Mouse (Mus musculus) adrenal gland, adult (tissue): ENCODE results near the gene Nfib.

Experiments
- DNase-seq, 2 experiments: peaks; one replicate each; pipeline ENCODE4 v3.0.0; 2022 to 2023; ENCODE audit warnings: low spot score in 1 of 2; ENCODE audit not compliant: inconsistent age in 2 of 2

Nfib gene

DNA sequence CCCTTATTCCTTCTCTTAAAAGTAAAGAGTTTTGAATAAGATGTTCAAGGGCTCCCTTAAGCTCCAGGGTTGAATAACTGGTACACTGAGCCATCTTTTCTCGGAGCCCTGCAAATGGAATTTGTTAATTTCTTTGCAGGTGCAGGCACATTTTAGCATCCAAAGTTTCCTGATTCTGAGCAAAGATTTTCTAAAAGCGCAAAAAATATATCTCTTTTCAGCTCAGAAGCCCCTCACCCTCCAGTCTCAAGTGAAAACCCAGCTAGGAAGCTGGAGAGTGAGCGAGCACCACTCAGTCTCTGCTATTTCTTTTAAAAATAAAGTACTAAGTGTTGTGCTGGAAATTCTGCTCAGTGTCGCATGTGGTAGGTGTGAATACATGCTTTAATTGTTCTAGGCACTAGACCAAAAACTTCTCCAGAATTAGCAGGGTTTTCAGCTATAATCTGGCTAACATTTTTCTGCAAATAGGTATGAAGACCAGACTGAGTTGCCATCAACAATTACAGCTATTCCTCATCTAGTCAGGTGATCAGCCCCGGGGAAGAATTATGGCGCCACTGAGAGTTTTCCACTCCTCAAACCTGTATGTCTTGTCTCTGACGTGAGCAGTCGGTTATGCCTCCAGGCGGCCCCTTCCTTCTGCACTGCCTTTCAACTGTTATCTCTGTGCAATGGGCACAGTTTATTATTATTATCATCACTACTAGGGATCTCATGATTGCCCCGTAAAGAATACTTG, 162.7 kb downstream of the Nfib start:
- DNase-seq, result no peak

DNA sequence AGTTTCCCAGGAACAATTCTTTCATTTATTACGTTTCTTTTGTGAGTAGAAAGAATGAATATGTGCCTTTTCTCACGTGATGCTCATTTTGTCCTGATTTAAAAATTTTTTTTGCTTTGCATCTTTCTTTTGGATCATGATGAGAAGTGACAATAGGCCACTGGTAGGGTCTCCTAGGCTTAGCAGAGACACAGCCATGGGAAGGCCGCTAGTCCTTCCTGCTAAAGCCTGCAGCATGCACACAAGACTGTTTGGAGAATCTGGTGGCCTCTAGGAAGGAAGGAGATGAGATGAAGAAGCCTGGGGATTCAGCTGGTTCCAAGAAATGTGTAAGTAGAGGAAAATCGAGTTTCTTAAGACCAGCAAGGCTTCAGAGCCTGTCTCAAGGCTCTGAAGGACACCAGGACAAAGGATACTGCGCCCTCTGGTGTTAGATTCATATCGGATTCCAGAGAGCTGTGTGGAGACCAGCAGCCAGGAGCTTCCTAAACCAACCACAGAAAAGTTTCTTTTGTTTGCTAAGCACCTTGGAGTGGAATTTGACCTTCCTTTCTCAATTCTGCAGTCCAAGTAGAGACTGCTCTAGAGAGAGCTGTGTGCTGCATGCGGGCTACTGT, 163.5 kb downstream of the Nfib start:
- DNase-seq, result peak; percentile 73 to 94

DNA sequence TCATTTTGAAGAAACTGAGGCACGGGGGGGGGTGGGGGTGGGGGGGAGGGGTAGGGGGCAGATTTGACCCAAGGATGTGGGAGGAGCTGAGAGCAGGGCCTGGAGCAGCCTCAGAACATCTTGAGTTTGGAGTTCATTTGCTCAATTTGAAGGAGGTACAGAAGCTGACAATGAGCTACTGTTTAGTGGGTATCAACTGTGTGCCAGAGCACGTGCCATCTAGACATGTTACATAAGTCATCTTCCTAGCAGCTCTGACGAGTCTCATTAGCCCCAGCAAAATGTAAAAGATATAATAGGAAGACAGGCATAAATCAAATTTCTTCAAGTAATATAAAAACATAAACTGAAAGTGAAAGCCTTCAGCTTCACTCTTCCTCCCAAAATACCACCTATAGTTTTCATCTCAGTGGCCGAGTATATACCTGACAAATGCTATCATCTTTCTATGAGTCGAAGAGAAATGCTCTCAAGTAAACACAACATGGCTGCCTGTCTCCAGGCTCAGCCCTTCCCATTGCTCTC, 165.0 kb downstream of the Nfib start:
- peak in 1 of 2 experiments; percentile 33 for DNase-seq

DNA sequence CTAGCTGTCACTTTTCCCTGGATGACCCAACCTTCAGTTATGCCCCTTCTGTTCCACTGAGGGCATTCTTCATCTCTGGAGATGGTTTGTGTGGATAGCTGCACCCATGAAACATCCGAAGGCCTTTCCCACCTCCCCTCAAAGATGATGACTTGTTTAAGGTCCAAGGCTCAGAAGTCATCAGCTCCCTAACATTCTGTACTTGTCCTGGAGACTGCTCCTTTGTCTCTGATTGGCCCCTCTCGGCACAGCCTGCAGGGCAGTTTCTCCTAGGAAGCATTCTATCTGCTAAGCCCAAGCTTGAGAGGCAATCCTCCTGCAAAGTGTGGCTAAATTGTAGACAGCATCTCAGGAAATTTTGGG, 165.5 kb downstream of the Nfib start:
- peak in 1 of 2 experiments; percentile 49 for DNase-seq

DNA sequence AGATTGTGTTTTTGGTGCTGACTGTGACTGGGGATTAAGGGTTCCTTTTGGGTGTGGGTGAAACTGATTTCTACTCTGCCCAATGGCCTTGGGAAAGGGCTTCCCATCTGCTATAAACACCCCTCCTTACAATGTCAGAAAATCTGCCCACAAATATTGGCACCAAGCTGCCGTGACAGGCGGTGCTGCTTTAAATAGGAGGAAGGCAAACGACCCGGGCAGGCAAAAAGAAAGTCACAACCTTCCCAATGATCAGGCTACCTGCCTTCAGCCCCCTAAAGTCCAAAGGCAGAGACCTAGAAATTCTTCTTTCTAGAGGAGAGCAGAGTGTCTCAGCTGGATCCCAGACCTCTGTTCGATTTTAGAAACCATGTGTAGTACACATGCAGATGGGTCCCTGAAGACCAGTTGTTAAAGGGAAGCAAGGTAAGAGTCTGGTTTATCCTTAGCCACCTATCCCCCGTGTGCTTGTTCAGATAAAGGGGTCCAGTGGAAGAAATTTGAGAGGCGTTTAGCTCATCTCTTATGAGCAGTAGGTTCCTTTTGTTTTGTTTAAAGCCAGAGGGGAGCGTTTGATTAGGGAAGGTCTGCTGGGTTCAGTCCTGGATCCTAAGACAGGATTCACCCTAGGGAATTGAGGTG, 166.0 kb downstream of the Nfib start:
- DNase-seq, result peak in 1 of 2 experiments; percentile 64

DNA sequence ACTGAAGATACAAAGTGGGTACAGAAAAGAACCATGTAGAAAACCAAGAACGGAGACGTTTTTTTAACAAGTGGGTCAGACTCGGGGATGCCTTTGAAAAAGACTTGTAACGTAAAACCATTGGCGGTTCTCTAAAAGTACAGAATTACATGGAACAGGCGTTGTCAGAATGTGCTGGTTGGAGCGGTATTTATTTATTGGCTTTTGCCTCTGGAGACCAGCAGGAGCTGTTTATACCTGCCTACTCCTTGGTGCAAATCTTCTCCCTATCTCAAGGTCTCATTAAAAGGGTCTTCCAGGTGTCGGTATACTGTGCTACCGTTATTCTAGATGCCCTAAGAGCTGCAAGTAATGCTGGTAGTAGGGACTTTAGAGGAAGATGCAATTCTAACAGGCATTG, 166.7 kb downstream of the Nfib start:
- peak in 1 of 2 experiments; percentile 62 for DNase-seq

DNA sequence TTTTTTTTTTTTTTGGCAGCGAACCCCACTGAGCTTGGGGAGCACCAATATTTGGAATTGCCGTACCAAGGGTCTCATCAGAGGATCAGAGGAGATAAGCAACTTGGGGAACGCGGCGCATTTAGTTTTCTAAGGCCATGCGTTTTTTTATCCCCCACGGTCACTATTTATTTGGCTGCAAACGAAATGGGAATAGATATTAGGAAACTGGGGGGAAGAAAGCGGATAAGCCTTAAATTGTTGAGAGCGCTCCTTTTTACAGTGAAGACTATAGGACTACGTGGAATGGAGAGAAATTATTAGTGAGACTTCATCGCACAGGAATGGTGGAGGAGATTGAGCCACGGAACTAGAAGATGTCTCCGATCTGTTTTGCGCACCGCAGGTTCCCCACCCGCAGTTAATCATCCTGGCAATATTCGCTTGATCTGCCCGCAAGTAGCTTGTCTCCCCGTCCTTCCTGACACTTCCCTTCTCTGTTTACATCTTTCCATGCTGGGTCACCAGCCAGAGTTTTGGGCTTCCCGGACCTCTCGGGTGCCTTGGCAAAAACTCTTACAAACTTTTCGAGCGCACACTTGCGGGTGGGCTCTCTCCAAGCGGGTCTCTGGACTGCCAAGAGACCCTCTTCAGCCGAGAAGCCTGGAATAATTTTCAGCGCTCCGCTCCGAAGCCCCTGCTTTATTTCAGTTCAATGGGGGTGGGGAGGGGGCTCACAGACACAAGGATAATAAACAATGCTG, 167.3 kb downstream of the Nfib start:
- DNase-seq, result peak in 1 of 2 experiments; percentile 71

DNA sequence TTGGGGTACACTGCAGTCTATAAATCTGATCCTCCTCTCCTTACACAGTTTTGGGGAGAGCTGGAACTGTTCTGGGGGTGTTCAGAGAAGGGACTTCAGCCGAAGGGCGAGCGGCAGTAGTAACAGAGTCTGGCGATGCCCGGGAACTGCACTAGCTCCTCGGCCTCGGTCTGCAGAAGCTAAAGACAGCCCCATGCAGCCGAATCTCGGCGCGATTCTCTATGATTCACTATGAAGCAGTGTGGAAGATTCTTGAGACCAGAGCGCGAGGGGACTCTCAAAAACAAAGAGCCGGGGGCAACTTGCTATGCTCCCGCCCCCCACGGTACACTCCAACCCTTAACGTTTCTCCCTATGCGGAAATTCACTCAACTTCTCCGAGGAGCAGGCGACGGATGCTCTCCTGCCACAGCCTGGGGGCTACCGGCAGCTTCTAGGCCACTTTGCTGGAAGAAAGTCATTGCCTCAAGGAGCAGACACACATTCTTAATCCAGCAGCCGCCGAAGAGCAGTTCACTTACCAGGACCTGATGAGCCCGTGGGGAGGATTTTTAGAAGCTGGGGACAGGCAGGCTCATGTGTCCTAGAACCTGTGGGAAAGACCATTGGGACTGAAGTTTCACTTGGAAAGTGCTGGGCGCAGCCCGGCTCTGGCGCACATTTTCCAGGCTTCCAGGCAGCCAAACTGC, 168.1 kb downstream of the Nfib start:
- peak; percentile 42 to 84 for DNase-seq

DNA sequence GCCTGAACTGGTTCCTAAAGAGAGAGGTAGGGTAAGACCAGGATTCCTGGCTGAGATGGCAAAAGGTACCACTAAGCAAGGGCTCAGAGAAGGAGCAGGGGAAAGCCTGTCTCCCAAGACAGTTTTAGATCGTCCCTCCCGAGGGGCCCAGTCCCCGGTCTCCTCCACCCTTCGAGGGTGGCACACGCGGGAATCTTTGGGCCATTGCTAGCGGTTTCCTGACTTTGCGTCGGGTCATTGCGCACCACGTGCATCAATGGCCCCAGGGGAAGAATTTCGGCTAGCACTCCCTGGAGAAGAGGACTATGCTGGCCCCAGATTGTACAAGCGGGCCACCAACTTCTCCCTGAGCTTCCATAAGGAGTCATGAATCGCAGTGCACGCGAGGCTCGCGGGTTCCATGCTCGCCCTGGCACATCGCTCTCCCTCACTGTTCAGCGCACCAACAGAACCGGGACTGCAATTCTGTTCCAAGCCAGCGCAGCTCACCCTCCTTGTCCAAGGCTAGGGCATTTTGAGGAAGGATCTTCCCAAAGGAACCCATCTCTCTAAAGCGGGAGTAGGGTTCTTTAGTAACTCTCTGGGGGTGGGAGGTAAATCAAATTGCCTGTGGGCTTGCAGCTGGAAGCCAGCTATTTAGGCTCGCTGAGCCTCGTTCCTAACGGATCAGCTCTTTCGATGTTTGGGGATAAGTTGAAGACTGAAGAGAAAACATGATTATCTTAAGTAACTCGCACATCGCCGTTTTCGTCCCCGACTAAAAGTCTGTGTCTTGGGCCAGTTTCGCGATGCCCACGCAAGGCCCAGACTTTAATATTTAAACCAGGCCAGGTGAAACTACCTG, 168.9 kb downstream of the Nfib start:
- DNase-seq, result peak in 1 of 2 experiments; percentile 71

DNA sequence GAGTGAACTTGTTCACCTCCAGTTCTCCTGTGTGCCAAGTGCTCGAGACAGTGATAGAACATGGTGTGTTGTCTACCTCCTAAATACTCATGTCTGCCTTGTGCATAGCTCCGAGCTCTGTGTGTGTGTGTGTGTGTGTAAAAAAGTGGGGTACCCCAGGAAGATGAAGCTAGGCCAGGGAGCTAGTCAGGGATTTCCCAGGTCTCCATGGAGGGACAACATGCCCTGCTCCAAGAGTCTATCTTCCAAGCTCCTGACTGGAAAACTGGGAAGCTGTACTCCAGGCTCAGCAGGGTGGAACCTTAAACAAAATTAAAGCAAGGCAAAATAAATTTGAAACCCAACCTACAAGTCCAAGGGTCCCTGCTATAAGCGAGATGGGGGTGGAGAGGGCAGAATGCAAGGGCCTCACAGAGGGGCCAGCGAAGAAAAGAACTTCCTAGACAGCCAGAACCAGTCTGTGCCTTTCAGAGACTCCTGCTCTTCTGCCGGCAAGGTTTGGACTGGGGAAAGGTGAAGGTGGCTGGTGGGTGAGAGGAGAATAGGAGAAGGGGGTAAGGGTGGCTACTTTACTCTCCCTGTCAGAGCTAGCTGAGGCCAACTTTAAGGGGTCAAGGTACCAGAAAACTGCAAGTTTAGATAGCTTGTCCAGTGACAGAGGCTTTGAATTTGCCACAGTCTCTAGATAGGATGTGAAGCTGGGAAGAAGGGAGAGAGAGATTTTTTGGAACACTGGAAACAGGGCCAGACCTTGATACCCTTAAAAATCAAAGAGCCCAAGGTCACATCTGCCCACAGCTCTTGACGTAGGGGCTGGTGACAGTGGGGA, 169.7 kb downstream of the Nfib start:
- DNase-seq, result peak in 1 of 2 experiments; percentile 66

DNA sequence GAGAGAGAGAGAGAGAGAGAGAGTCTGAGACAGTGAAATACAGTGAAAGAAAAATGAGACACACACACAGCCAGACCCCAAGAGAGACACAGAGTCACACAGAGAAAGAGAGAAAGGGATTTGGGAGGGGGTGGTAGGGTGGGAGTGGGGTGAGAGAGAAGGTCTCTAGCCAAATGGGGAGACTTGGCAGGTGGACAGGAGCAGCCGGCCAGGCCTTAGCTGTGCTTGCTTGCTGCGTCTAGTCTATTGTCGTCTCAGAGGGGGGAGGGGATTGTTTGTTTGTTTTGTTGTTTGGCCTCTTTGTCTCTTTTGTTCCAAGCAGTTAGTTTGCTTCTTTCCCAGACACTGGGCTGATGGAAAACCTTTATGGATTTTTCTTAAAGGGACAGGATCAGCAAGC, 172.3 kb downstream of the Nfib start:
- DNase-seq, result peak in 1 of 2 experiments; percentile 37

DNA sequence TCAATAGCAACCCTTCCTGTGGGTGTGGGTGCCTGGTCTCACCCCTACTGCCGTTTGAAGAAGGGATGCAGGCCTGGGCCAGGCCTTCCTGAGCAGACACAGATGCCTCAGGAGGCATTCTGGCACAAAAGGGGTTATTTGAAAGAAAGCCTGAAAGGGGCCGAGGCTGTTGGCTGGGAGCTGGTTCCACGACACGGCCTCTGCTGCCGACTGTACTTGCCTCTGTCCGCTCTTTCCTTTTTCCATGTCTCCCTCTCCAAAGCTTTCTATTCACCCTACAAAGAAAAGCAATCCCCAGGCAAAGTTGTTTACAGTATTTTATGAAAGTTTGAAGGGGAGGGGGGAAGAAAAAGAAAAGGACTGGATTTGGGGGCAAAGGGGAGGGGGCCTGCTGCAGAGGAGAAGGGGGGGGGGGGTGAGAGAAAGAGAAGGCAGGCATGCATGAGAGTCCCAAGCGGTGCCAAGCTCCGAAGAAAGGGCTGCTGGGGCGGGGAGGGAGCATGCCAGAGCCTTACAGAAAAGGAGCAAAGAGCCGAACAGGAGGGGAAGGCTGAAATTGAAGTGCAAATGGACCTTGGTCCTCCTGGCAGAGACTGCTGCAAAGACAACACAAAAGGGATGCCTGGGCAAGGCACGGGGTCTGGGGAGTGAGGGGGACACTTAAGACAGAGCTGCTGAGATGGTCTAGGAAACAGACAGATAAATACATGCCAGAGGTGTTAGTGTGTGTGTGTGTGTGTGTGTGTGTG, 172.9 kb downstream of the Nfib start:
- DNase-seq, result peak in 1 of 2 experiments; percentile 45

DNA sequence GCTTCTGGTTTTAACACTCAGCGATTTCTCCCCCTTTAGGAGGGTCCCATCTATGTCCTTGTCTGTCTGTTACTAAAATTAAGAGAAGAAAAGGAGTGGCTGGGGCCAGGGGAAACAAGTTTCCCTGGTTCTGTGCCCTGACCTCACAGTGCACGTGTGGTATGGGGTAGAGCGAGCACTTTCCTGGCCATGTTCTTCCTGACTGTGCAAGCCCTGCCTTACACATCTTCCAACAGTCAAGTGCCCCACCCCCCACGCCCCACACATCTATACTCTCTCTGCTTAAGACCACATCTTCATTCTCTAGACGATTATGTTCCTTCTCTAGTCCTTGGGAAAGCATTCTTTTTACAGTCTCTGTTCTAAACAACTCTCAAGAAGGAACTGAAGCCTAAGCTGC, 173.6 kb downstream of the Nfib start:
- no peak for DNase-seq

DNA sequence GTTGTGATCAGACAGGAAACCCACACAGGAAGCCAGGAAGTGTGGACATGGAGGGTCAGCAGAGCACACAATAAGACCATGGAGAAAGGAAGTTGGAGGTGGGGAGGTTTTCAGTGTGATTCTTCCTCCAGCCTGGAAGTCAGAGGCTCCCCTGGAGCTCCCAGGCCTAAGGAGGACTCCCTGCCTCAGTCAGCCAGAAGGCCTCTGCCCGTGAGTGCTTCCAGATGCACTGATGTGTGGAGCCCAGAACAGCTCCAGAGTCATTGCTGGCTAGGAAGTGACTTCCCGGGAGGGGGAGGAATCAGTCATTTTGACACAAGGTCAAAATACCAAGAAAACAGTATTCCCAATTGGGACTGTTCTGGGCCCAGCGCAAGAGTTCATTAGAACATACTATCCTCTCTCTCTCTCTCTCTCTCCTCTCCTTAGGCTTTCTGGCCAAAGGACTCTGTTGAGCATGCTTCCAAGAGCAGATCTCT, 174.6 kb downstream of the Nfib start:
- peak; percentile 28 to 80 for DNase-seq

DNA sequence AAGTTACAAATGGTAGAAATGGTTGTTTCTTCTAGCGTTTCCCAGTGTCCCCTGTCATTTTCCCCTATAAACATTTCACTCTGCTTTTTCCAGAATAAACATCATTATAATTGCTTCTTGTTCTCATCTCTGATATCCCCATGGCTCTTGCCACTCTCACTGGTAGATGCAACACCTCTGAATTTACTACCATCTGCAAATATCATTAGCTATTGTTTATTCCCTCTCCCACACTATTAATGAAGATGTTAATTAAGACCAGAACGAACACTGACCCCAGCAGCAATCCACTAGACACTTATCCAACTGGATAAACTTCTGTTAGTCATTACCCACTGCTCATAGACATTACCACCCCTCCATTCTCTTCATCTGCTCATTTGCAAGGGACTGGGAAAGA, 176.6 kb downstream of the Nfib start:
- no peak for DNase-seq

DNA sequence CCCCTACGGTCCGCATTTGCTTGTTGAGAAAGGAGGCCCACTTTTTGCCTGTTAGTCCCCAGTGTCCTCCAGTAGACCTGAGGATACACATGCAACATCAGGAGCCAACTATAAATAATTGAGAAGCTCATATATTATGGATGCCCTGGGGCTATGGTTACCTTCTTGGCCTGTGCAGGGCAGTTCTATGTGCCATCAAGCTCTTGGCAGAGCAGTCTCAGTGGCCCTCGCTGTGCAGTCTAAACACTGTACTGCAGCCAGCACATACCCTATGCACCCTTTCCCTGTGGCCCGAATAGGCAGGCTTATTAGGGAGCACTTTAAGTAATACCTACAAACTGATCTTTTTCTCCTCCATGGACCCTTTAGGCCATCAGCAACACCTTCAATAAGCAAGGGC, 185.6 kb downstream of the Nfib start:
- DNase-seq, result no peak

DNA sequence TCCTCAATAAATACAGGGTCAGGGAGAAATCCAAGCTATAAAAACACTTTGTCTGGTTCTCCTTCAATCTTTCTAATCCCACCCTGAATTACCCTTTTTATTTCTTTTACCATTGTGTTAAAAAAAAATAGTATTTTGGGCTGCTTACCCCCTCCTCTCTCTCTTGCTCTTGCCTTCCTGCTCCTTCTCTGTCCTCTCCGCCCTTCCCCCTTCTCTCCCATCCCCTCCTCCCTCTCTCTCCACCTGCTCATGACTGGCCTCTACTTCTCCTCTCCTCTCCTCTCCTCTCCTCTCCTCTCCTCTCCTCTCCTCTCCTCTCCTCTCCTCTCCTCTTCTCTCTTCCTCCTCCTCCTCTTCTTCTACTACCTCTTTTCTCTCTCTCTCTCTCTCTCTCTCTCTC, 187.4 kb downstream of the Nfib start:
- no peak for DNase-seq

DNA sequence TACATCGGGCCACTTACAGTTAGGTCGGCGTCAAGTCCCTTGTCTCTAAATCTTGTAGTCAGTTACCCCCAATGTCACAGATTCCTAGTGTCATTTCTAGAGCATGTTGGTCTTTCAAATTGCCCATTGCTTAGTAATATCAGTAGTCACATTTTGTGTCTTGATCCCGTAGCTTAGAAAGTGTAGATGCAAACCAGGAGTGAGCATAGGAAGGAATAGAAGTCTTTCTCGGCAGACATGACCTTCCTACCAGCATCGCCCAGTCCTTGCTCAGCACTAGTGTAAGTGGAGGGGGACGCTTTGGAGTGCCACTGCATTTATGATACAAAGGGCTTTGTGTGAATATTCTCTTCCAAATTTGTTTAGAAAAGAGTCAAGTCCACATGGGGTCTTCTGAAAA, 188.2 kb downstream of the Nfib start:
- DNase-seq, result no peak
